Mouse (Mus musculus): Measurements from ENCODE around the gene Sept1. TPM values are rescaled to one million over a fixed set of nuclear protein-coding genes. Genes with fewer than 3 reads are reported as not detected.

Gene Sept1
- total and polyA plus RNA-seq, 3 experiments, result 51.1 to 263 (median 128) TPM

DNA sequence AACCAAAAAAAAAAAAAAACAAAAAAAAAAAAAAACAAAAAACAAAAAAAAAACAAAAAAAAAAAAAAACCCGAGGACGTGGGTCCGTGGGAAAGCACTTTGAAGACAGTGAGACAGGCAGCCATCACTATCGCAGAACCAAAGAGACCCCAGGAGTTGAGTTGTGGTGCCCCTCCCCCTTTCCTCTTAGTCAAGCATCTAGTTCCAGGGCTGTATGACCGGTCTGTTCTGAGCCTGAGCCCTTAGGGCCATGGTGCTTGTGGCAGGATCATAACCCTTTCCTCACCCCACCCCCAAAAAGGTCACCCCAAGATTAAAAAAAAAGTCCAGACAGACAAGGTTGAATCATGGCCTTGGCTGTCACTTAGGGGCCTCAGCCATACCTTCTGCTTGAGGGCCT lies 16.6 kb downstream of the Sept1 start:
- TF ChIP-seq POLR2AphosphoS5 (IDR thresholded peaks at IDR 0.05; ENCODE audit: insufficient replicate concordance, low read depth, low read length) (no peak), GATA2 (IDR thresholded peaks at IDR 0.05; ENCODE audit: borderline replicate concordance, low read depth, low read length) (no peak), CTCF (IDR thresholded peaks at IDR 0.05; ENCODE audit: low read depth, low read length) (no peak), GATA1 (IDR thresholded peaks at IDR 0.05; ENCODE audit: borderline replicate concordance, low read length) (no peak), TAL1 (conservative IDR thresholded peaks at IDR 0.05; ENCODE audit: low read depth, low read length) (no peak)
- H3K4me3 ChIP-seq (ENCODE audit: low read depth, low read length), result no peak overlapping the region
- peaks cover 31% of the 10 kb centered on the region for H3K36me3 ChIP-seq (replicated peaks)
- no peaks in the 10 kb centered on the region for H3K9me3 ChIP-seq (replicated peaks)
- DNase-seq (ENCODE audit: low spot score) (no peak), ATAC-seq (ENCODE audit: extremely low read depth, insufficient number of reproducible peaks, low FRiP score, poor library complexity, severe bottlenecking) (no peak)
- no peaks in the 10 kb centered on the region for H3K27me3 ChIP-seq (ENCODE audit: insufficient read depth, low read length)
- H3K4me1 ChIP-seq (ENCODE audit: insufficient read depth, low read depth, low read length), result peaks cover 68% of the 10 kb centered on the region

DNA sequence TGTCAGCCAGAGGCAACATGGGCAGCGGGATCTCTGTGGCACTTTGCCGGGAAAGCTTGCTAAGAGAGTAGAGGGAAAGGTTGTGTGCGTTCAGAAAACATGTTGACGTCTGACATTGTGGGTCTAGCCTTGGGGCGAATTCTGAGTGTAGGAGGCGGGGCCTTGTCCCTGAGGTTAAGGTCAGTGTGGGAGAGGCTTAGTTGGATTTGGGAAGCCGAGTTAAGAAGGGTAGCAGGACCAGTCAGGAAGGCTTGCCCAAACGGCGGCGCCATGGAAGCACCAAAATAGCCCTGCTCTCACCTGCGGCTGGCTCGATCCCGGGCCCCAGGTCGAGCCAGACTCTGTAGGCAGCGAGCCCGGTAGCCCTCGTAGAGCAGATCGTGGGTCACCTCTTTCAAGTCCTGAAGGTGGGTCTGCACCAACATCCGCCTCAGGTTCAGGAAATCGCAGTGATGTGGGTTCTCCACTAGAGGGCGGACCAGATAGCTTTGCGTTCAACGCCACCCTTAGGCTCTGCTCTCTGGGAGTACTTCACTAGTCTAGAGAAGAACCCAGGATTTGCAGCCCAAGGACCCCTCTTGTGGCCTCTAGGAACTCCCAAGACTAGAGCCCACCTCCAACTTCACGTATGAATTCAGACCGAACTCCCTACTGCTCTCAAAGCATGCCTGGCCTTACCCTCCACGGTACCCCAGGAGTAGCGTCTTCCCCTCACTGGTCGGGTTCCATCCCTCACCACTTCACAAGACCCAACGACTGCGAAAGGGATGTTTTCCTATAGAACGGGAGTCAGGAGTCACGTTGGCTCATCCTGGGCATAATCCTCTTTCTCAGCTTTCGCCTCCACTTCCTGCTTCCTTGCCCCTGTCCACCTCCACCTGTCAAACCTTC lies 17.7 kb downstream of the Sept1 start:
- ATAC-seq (ENCODE audit: extremely low read depth, insufficient number of reproducible peaks, low FRiP score, poor library complexity, severe bottlenecking) (peak; percentile 36; the same call in 1 of the 2 replicates), DNase-seq (ENCODE audit: low spot score) (no peak)
- H3K27me3 ChIP-seq (ENCODE audit: insufficient read depth, low read length), result no peaks in the 10 kb centered on the region
- H3K4me1 ChIP-seq (ENCODE audit: insufficient read depth, low read depth, low read length), result peaks cover 74% of the 10 kb centered on the region
- TF ChIP-seq TAL1 (conservative IDR thresholded peaks at IDR 0.05; ENCODE audit: low read depth, low read length) (no peak), CTCF (IDR thresholded peaks at IDR 0.05; ENCODE audit: low read depth, low read length) (peak; percentile 88)
- no peaks in the 10 kb centered on the region for H3K9me3 ChIP-seq (replicated peaks)
- H3K36me3 ChIP-seq (replicated peaks), result peaks cover 31% of the 10 kb centered on the region
- H3K4me3 ChIP-seq (ENCODE audit: low read depth, low read length), result no peak overlapping the region

- Histone ChIP-seq H3K36me3 (replicated peaks) (peaks cover 31% of the 10 kb centered on the region), H3K9me3 (replicated peaks) (no peaks in the 10 kb centered on the region), H3K27me3 (ENCODE audit: insufficient read depth, low read length) (no peaks in the 10 kb centered on the region), H3K4me1 (ENCODE audit: insufficient read depth, low read depth, low read length) (peaks cover 80% of the 10 kb centered on the region), H3K4me3 (ENCODE audit: low read depth, low read length) (no peak overlapping the region)
- ATAC-seq (ENCODE audit: extremely low read depth, insufficient number of reproducible peaks, low FRiP score, poor library complexity, severe bottlenecking) (no peak), DNase-seq (ENCODE audit: low spot score) (no peak)
- no peak for TF ChIP-seq CTCF (IDR thresholded peaks at IDR 0.05; ENCODE audit: low read depth, low read length)
- TF ChIP-seq POLR2AphosphoS5 (IDR thresholded peaks at IDR 0.05; ENCODE audit: insufficient replicate concordance, low read depth, low read length), result no peak
- no peak for TF ChIP-seq GATA1 (IDR thresholded peaks at IDR 0.05; ENCODE audit: borderline replicate concordance, low read length)
- TF ChIP-seq GATA2 (IDR thresholded peaks at IDR 0.05; ENCODE audit: borderline replicate concordance, low read depth, low read length), result no peak
- TF ChIP-seq TAL1 (conservative IDR thresholded peaks at IDR 0.05; ENCODE audit: low read depth, low read length), result no peak
Measured at GRCm38 (mm10) chr7:127214521-127214920, 18.4 kb downstream of the Sept1 start.

GRCm38 (mm10) chr7:127213930-127214329 lies 19.0 kb downstream of the Sept1 start:
- no peaks in the 10 kb centered on the region for H3K9me3 ChIP-seq (replicated peaks)
- H3K36me3 ChIP-seq (replicated peaks), result peaks cover 31% of the 10 kb centered on the region
- H3K27me3 ChIP-seq (ENCODE audit: insufficient read depth, low read length), result no peaks in the 10 kb centered on the region
- TF ChIP-seq POLR2AphosphoS5 (IDR thresholded peaks at IDR 0.05; ENCODE audit: insufficient replicate concordance, low read depth, low read length) (no peak), GATA2 (IDR thresholded peaks at IDR 0.05; ENCODE audit: borderline replicate concordance, low read depth, low read length) (no peak), TAL1 (conservative IDR thresholded peaks at IDR 0.05; ENCODE audit: low read depth, low read length) (no peak), GATA1 (IDR thresholded peaks at IDR 0.05; ENCODE audit: borderline replicate concordance, low read length) (no peak), CTCF (IDR thresholded peaks at IDR 0.05; ENCODE audit: low read depth, low read length) (no peak)
- DNase-seq (ENCODE audit: low spot score) (no peak), ATAC-seq (ENCODE audit: extremely low read depth, insufficient number of reproducible peaks, low FRiP score, poor library complexity, severe bottlenecking) (no peak)
- H3K4me3 ChIP-seq (ENCODE audit: low read depth, low read length), result no peak overlapping the region
- peaks cover 80% of the 10 kb centered on the region for H3K4me1 ChIP-seq (ENCODE audit: insufficient read depth, low read depth, low read length)

DNA sequence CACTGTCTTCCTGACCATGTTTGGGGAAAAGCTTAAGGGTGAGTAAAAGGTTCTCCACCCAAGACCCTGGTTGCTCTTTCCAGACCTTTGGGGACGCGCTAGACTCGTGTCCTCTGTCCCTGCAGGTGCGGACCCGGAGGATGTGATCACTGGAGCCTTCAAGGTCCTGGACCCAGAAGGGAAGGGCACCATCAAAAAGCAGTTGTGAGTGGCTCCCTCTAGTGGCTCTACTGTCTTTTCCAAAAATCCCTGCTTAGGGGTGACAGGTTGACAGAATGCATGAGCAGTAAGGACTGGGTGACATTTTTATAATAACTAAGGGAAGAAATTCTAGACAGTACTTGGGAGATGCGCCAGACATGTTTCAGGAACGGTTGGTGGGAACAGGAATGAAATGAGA lies 19.4 kb downstream of the Sept1 start:
- peaks cover 76% of the 10 kb centered on the region for H3K4me1 ChIP-seq (ENCODE audit: insufficient read depth, low read depth, low read length)
- no peak for TF ChIP-seq GATA2 (IDR thresholded peaks at IDR 0.05; ENCODE audit: borderline replicate concordance, low read depth, low read length)
- peak; percentile 56; the same call in 1 of the 2 replicates for TF ChIP-seq CTCF (IDR thresholded peaks at IDR 0.05; ENCODE audit: low read depth, low read length)
- no peaks in the 10 kb centered on the region for H3K27me3 ChIP-seq (ENCODE audit: insufficient read depth, low read length)
- no peaks in the 10 kb centered on the region for H3K9me3 ChIP-seq (replicated peaks)
- H3K36me3 ChIP-seq (replicated peaks), result peaks cover 31% of the 10 kb centered on the region
- DNase-seq (ENCODE audit: low spot score), result no peak
- H3K4me3 ChIP-seq (ENCODE audit: low read depth, low read length), result no peak overlapping the region
- no peak for ATAC-seq (ENCODE audit: extremely low read depth, insufficient number of reproducible peaks, low FRiP score, poor library complexity, severe bottlenecking)

DNA sequence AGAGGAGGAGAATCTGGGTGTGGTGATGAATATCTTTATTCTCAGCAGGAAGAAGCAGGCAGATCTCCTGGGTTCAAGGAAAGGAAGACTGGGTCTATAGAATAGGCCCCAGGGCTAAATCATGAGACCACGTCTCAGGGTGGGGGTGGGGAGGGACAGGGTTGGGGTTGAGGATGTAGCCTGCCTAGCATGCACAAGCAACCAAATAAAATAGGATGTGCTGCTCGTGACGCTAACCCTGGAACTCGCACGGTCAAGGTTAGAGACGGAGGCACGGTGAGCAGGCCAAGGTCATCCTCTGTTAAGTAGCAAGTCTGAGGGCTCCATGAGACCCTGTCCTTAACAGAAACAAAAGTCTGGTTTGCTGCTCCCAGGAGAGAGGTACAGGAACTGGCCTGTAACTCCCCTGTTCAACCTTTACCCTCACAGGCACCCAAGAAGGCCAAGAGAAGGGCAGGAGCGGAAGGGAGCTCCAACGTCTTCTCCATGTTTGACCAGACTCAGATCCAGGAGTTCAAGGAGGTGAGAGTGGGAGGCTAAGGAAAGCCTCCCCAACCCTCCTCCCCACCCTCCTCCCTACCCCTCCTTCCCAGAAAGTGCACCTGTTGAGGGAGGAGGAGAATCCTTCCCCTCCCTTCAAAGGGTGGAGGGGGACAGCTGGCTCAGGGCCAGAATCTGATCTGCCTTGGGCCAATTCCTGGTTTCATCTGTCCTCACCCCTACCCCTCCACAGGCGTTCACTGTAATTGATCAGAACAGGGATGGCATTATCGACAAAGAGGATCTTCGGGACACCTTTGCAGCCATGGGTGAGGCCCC lies 20.3 kb downstream of the Sept1 start:
- ATAC-seq (ENCODE audit: extremely low read depth, insufficient number of reproducible peaks, low FRiP score, poor library complexity, severe bottlenecking) (no peak), DNase-seq (ENCODE audit: low spot score) (no peak)
- no peaks in the 10 kb centered on the region for H3K27me3 ChIP-seq (ENCODE audit: insufficient read depth, low read length)
- H3K9me3 ChIP-seq (replicated peaks), result no peaks in the 10 kb centered on the region
- no peak overlapping the region for H3K4me3 ChIP-seq (ENCODE audit: low read depth, low read length)
- peaks cover 31% of the 10 kb centered on the region for H3K36me3 ChIP-seq (replicated peaks)
- no peak for TF ChIP-seq GATA1 (IDR thresholded peaks at IDR 0.05; ENCODE audit: borderline replicate concordance, low read length)
- no peak for TF ChIP-seq CTCF (IDR thresholded peaks at IDR 0.05; ENCODE audit: low read depth, low read length)
- TF ChIP-seq GATA2 (IDR thresholded peaks at IDR 0.05; ENCODE audit: borderline replicate concordance, low read depth, low read length), result no peak
- no peak for TF ChIP-seq TAL1 (conservative IDR thresholded peaks at IDR 0.05; ENCODE audit: low read depth, low read length)
- no peak for TF ChIP-seq POLR2AphosphoS5 (IDR thresholded peaks at IDR 0.05; ENCODE audit: insufficient replicate concordance, low read depth, low read length)
- H3K4me1 ChIP-seq (ENCODE audit: insufficient read depth, low read depth, low read length), result peaks cover 70% of the 10 kb centered on the region

Data from G1E (cell line).